Mouse (Mus musculus) CD4-positive, CD25-positive, alpha-beta regulatory T cell, adult 9 weeks (primary cell): Measurements from ENCODE around the gene Prps1l1. TPM values are rescaled to one million over a fixed set of nuclear protein-coding genes. Genes with fewer than 3 reads are reported as not detected.

ENCODE experiments used
- polyA plus RNA-seq: library from polyadenylated mRNA; unstranded; fragments of 100-300 nt; shearing (Covaris generic); gene quantifications from one replicate; pipeline ENCODE4 v1.2.1, GENCODE M21; 2017

Gene Prps1l1
- 0.92 TPM for polyA plus RNA-seq

DNA sequence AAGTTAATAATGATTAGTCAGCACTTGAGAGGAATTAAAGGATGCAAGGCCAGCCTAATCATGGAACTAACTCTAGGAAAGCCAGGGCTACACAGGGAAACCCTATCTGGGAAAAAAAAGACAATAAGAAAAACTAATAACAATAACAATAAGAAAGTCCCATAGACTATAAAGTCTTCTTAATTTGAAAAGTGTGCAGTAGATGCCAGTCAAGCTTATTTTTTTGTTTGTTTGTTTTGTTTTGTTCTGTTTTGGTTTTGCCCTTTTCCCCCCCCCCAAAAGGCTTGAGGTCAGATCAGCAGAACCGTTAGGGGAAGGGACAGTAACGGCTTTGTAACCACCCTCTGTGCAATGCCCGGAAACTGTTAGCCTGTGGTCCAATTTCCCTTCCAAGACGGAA is at the start of gene Prps1l1:
Gene Prps1l1 (plus strand): TSS at position 301 of the 400 bp plus-strand sequence.

Other genes starting within 250 kb of the Prps1l1 start
- gene Hdac9, start 67.7 kb upstream of the Prps1l1 start, polyA plus RNA-seq: 4.4 TPM
- gene Snx13, start 62.4 kb downstream of the Prps1l1 start, polyA plus RNA-seq: 34.2 TPM